In the genomic region with DNA sequence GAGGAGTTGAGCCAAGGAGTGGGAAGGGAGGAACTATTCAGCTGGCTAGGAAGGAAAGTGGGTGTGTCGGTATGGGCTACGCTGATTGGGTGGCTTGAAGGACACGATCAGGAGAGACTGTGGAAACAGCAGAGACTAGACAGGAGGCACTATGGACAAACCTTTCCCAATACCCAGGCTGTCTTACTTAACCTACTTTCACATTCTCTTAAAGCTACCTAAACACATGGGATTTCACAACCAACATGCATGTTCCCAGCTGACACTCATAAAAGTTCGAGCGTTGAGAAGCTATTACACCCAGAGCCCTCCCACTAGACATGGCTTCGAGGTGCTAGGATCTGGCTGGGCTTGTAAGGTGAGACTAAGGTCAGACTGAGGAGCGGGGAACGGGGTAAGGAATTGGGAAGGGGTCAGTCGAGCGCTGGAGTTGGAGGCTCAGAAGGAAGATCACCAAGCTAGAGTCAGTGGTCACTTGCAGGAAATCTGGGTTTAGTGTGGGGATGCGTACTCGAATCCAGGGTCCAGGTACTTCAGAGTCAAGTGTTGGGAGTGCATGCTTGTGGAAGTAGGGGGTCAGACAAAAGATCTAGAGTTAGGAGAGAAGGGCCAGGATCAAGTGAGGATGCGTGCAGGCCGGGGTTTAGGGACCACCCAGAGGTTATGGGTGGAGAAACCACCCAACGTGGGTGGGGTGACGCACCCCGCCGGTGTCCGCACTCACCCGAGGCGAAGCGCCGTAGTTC, we compare ENCODE assay signal across 8 mouse cellular contexts. TPM values are rescaled to one million over a fixed set of nuclear protein-coding genes. Genes with fewer than 3 reads are reported as not detected.
DNase-seq lines count a peak whose midpoint lies in the region; ATAC-seq and TF ChIP-seq lines count a peak whose summit lies in the region.

Paox (plus strand) TSS at position 217 of the 746 bp plus-strand sequence.

- 2% methylated on average over 23 of the region's 23 CpGs for WGBS in heart, embryonic 13.5 days
- WGBS in kidney, embryonic 16.5 days = 1% methylated on average over 23 of the region's 23 CpGs
- WGBS in liver, embryonic 12.5 days (ENCODE audit: insufficient replicate concordance) = 2% methylated on average over 23 of the region's 23 CpGs

- H3K27ac ChIP-seq in heart, embryonic 13.5 days (replicated peaks) = peak within 1 kb of the TSS; percentile 92
- H3K27ac ChIP-seq in kidney, embryonic 16.5 days (ENCODE audit: low read length) = peak within 1 kb of the TSS; percentile 91
- H3K27ac ChIP-seq in liver, embryonic 12.5 days = peak within 1 kb of the TSS; percentile 72

- H3K79me2 ChIP-seq in myocyte (ENCODE audit: control insufficient read depth, insufficient read depth) = peaks cover 28% of the 10 kb centered on the region

- H3K4me2 ChIP-seq in heart, embryonic 13.5 days = peak within 1 kb of the TSS; percentile 95
- peak within 1 kb of the TSS; percentile 96 for H3K4me2 ChIP-seq in kidney, embryonic 16.5 days (replicated peaks; ENCODE audit: low read depth, low read length)
- H3K4me2 ChIP-seq in liver, embryonic 12.5 days = peak within 1 kb of the TSS; percentile 98
- H3K4me2 ChIP-seq in myocyte (ENCODE audit: low read depth) = peak within 1 kb of the TSS; percentile 87

- TF ChIP-seq POLR2A in myocyte (IDR thresholded peaks at IDR 0.05; ENCODE audit: insufficient read length, low read depth) = peak; percentile 27

- DNase-seq in CD4-positive, CD25-positive, alpha-beta regulatory T cell, adult 2 months (ENCODE audit: low read depth, low spot score) = peak; percentile 20
- peak; percentile 86 for DNase-seq in adrenal gland, adult 2 months
- DNase-seq in yolk sac, embryonic 10.5 days (ENCODE audit: low spot score) = peak; percentile 66

- H3K9ac ChIP-seq in heart, embryonic 13.5 days = peak within 1 kb of the TSS; percentile 92
- peak within 1 kb of the TSS; percentile 91 for H3K9ac ChIP-seq in kidney, embryonic 16.5 days (replicated peaks; ENCODE audit: low read length)
- peak within 1 kb of the TSS; percentile 75 for H3K9ac ChIP-seq in liver, embryonic 12.5 days

- H3K4me3 ChIP-seq in erythroblast, embryonic 14.5 days (replicated peaks) = peak within 1 kb of the TSS; percentile 90
- peak within 1 kb of the TSS; percentile 81 for H3K4me3 ChIP-seq in heart, embryonic 13.5 days
- H3K4me3 ChIP-seq in kidney, embryonic 16.5 days (ENCODE audit: low read length) = peak within 1 kb of the TSS; percentile 88
- H3K4me3 ChIP-seq in liver, embryonic 12.5 days = peak within 1 kb of the TSS; percentile 70
- H3K4me3 ChIP-seq in myocyte = peak within 1 kb of the TSS; percentile 84

- H3K9me3 ChIP-seq in erythroblast, embryonic 14.5 days (ENCODE audit: control insufficient read depth, low read length) = no peaks in the 10 kb centered on the region
- H3K9me3 ChIP-seq in heart, embryonic 13.5 days = no peaks in the 10 kb centered on the region
- H3K9me3 ChIP-seq in kidney, embryonic 16.5 days (ENCODE audit: low read length) = no peaks in the 10 kb centered on the region
- no peaks in the 10 kb centered on the region for H3K9me3 ChIP-seq in liver, embryonic 12.5 days (replicated peaks)

- H3K27me3 ChIP-seq in erythroblast, embryonic 14.5 days (ENCODE audit: control insufficient read depth) = no peaks in the 10 kb centered on the region
- no peaks in the 10 kb centered on the region for H3K27me3 ChIP-seq in heart, embryonic 13.5 days (replicated peaks)
- H3K27me3 ChIP-seq in kidney, embryonic 16.5 days (ENCODE audit: insufficient read depth, low read length) = no peaks in the 10 kb centered on the region
- no peaks in the 10 kb centered on the region for H3K27me3 ChIP-seq in liver, embryonic 12.5 days (replicated peaks)
- no peaks in the 10 kb centered on the region for H3K27me3 ChIP-seq in myocyte (ENCODE audit: control insufficient read depth, insufficient read depth, insufficient read length)

- ATAC-seq in heart, embryonic 13.5 days (ENCODE audit: extremely low read depth, insufficient number of reproducible peaks, low FRiP score, low TSS enrichment) = no peak; the same call in 1 of the 2 replicates
- peak; percentile 83 for ATAC-seq in kidney, embryonic 16.5 days (ENCODE audit: low FRiP score, low TSS enrichment)
- ATAC-seq in liver, embryonic 12.5 days = peak; percentile 71

- peak within 1 kb of the TSS; percentile 44 for H3ac ChIP-seq in myocyte (ENCODE audit: control insufficient read depth, insufficient read length)

- peaks cover 23% of the 10 kb centered on the region for H3K4me1 ChIP-seq in erythroblast, embryonic 14.5 days (ENCODE audit: control insufficient read depth)
- peaks cover 18% of the 10 kb centered on the region for H3K4me1 ChIP-seq in heart, embryonic 13.5 days
- peaks cover 3% of the 10 kb centered on the region; the same call in 1 of the 2 replicates for H3K4me1 ChIP-seq in kidney, embryonic 16.5 days (ENCODE audit: insufficient read depth, low read length)
- H3K4me1 ChIP-seq in liver, embryonic 12.5 days = peaks cover 23% of the 10 kb centered on the region

- peaks cover 19% of the 10 kb centered on the region for H3K36me3 ChIP-seq in erythroblast, embryonic 14.5 days (ENCODE audit: control insufficient read depth)
- peaks cover 23% of the 10 kb centered on the region for H3K36me3 ChIP-seq in heart, embryonic 13.5 days
- H3K36me3 ChIP-seq in kidney, embryonic 16.5 days (ENCODE audit: insufficient read depth, low read length) = peaks cover 19% of the 10 kb centered on the region
- peaks cover 22% of the 10 kb centered on the region for H3K36me3 ChIP-seq in liver, embryonic 12.5 days
- peaks cover 5% of the 10 kb centered on the region for H3K36me3 ChIP-seq in myocyte (ENCODE audit: control insufficient read depth, insufficient read depth)

TF ChIP-seq in myocyte, 11 proteins besides CTCF, POLR2A, EP300 and RAD21:
- no peak for TF ChIP-seq MAX (IDR thresholded peaks at IDR 0.05; ENCODE audit: low read depth)
- no peak for TF ChIP-seq MYOG (IDR thresholded peaks at IDR 0.05; ENCODE audit: control insufficient read depth in 1 of 3, insufficient read depth in 1 of 3, insufficient read length in 2 of 3, low read depth in 2 of 3)
- no peak for TF ChIP-seq SRF (IDR thresholded peaks at IDR 0.05; ENCODE audit: control insufficient read depth, insufficient read length, low read depth)
- no peak for TF ChIP-seq REST (IDR thresholded peaks at IDR 0.05; ENCODE audit: insufficient read depth, insufficient read length)
- TF ChIP-seq CEBPB (IDR thresholded peaks at IDR 0.05; ENCODE audit: insufficient read depth, poor library complexity, severe bottlenecking) = no peak
- no peak for TF ChIP-seq MYOD1 (IDR thresholded peaks at IDR 0.05; ENCODE audit: control insufficient read depth in 1 of 3, insufficient read length in 2 of 3, low read depth in 2 of 3)
- TF ChIP-seq E2F4 (IDR thresholded peaks at IDR 0.05; ENCODE audit: insufficient read depth) = no peak
- TF ChIP-seq TCF3 (IDR thresholded peaks at IDR 0.05; ENCODE audit: insufficient read length, low read depth) = no peak
- TF ChIP-seq TCF12 (IDR thresholded peaks at IDR 0.05; ENCODE audit: insufficient read depth, poor library complexity, severe bottlenecking) = no peak
- TF ChIP-seq USF1 (IDR thresholded peaks at IDR 0.05; ENCODE audit: low read depth) = no peak
- no peak for TF ChIP-seq POLR2AphosphoS2 (IDR thresholded peaks at IDR 0.05; ENCODE audit: insufficient read length, low read depth)

RNA-seq across cellular contexts. Expression of gene Paox, which starts in this region (rescaled TPM):
- total RNA-seq in adrenal gland, adult 2 months (2021) = 10 to 100 TPM; 19.4 to 22.6 TPM
- 14.9 and 18.9 TPM in 2 replicates for polyA plus RNA-seq in adrenal gland, adult 2 months (2012; rRNA removed)
- polyA plus RNA-seq in erythroblast, embryonic 14.5 days (2012) = 0.14 TPM in 1 of 2 replicates, not detected in the other
- polyA plus RNA-seq in heart, embryonic 13.5 days (2015; fragmentation: Nextera tagmentation; extraction: Ambion mirVana) = 10.9 and 14.4 TPM in 2 replicates
- 20.2 and 23.5 TPM in 2 replicates for polyA plus RNA-seq in kidney, embryonic 16.5 days (2015; fragmentation: Nextera tagmentation; extraction: Ambion mirVana)
- polyA plus RNA-seq in liver, embryonic 12.5 days (2016; fragmentation: Nextera tagmentation; extraction: Ambion mirVana) = 11.0 and 11.5 TPM in 2 replicates
- 7.0 TPM for polyA plus RNA-seq in myocyte (2012; fragmentation: generic; extraction: Trizol)

Comparison
In these comparisons a context has a peak if more than half of its experiments do, and no peak if none do; other contexts are left out.
1. DNase-seq: peak in every context shown above with its lines; median percentile 86 in adrenal gland, adult 2 months; 66 in yolk sac, embryonic 10.5 days; 20 in CD4-positive, CD25-positive, alpha-beta regulatory T cell, adult 2 months.